Mouse (Mus musculus): ENCODE data around the gene Enpep.

- TF ChIP-seq TAL1 (IDR thresholded peaks at IDR 0.05; ENCODE audit: low read length) (no peak), GATA1 (IDR thresholded peaks at IDR 0.05; ENCODE audit: low read length) (no peak)
These were observed 106.8 kb downstream of the Enpep start for GRCm38 (mm10) chr3:129225577-129226289.

Data from erythroblast, embryonic 14.5 days (primary cell).